Mouse (Mus musculus): ENCODE measurements at regions not wholly inside any gene's neighbourhood (a gene's known extent, or its start where the extent isn't known, plus 50 kb on each side); places are given as distances from the start of the nearest gene placed in this dataset.

DNA sequence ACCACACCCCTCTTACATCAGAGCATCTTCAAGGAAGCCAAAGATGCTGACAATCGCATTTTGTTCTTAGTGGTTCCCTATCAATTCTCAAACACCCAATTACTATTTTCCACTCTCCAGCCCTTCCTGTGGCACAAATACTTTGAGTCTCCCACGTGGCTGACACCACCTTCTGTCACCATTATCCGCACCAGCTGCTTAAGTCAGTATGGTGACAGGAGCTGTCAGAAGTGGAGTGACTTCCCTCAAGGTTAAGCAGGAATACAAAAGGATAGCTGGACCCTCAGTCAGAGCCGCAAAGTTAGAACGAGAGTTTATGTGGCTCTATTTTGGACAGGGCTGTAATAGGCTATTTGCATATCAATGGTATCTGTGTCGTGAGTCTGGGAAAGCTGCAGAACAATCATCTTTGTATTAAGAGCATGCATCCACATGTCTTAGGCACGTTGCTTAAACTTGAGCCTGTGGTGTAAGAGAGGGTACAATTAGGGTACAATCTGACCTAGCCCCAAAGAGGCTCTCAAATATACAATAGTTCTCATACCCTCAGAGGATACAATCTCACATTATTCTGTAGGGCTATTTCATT lies 155.5 kb upstream of the Slco3a1 start:
- Histone ChIP-seq H3K9ac (no peak overlapping the region), H3K36me3 (no peaks in the 10 kb centered on the region)
- WGBS, result 71% methylated on average over 7 of the region's 7 CpGs

GRCm38 (mm10) chr7:74709006-74709405 lies 154.4 kb upstream of the Slco3a1 start:
- 41% methylated on average over 5 of the region's 5 CpGs for WGBS
- no peak for ATAC-seq
- no peaks in the 10 kb centered on the region for H3K9me3 ChIP-seq
- H3K27ac ChIP-seq, result no peak overlapping the region
- no peak overlapping the region for H3K4me3 ChIP-seq (replicated peaks)
- H3K27me3 ChIP-seq (replicated peaks), result no peaks in the 10 kb centered on the region
- H3K4me2 ChIP-seq (replicated peaks), result no peak overlapping the region
- H3K4me1 ChIP-seq (replicated peaks), result no peaks in the 10 kb centered on the region
- H3K36me3 ChIP-seq, result no peaks in the 10 kb centered on the region
- no peak overlapping the region for H3K9ac ChIP-seq

More for the DNA sequence above, 155.5 kb upstream of the Slco3a1 start:
- no peaks in the 10 kb centered on the region for H3K4me1 ChIP-seq (replicated peaks)
- H3K27me3 ChIP-seq (replicated peaks), result no peaks in the 10 kb centered on the region
- no peak for ATAC-seq
- H3K27ac ChIP-seq, result no peak overlapping the region
- no peaks in the 10 kb centered on the region for H3K9me3 ChIP-seq
- H3K4me3 ChIP-seq (replicated peaks), result no peak overlapping the region
- H3K4me2 ChIP-seq (replicated peaks), result no peak overlapping the region

- H3K27ac ChIP-seq, result no peak overlapping the region
- no peaks in the 10 kb centered on the region for H3K4me1 ChIP-seq (replicated peaks)
- no peaks in the 10 kb centered on the region for H3K27me3 ChIP-seq (replicated peaks)
- no peak overlapping the region for H3K4me2 ChIP-seq (replicated peaks)
- no peaks in the 10 kb centered on the region for H3K9me3 ChIP-seq
- H3K9ac ChIP-seq, result no peak overlapping the region
- H3K4me3 ChIP-seq (replicated peaks), result no peak overlapping the region
- no peak for ATAC-seq
- no peaks in the 10 kb centered on the region for H3K36me3 ChIP-seq
- WGBS, result 75% methylated on average over 4 of the region's 4 CpGs
Measured at GRCm38 (mm10) chr7:74703533-74703932, 149.0 kb upstream of the Slco3a1 start.

- H3K9me3 ChIP-seq, result no peaks in the 10 kb centered on the region
- no peaks in the 10 kb centered on the region for H3K4me1 ChIP-seq (replicated peaks)
- no peak for ATAC-seq
- no peaks in the 10 kb centered on the region for H3K27me3 ChIP-seq (replicated peaks)
- H3K9ac ChIP-seq, result no peak overlapping the region
- no peak overlapping the region for H3K4me2 ChIP-seq (replicated peaks)
- no peak overlapping the region for H3K4me3 ChIP-seq (replicated peaks)
- no peak overlapping the region for H3K27ac ChIP-seq
- WGBS, result 79% methylated on average over 3 of the region's 3 CpGs
- H3K36me3 ChIP-seq, result no peaks in the 10 kb centered on the region
Measured at GRCm38 (mm10) chr7:74697794-74698354, 143.3 kb upstream of the Slco3a1 start.

- H3K4me1 ChIP-seq (replicated peaks), result no peaks in the 10 kb centered on the region
- H3K9ac ChIP-seq, result no peak overlapping the region
- no peaks in the 10 kb centered on the region for H3K27me3 ChIP-seq (replicated peaks)
- no peak overlapping the region for H3K27ac ChIP-seq
- no peak overlapping the region for H3K4me2 ChIP-seq (replicated peaks)
- no peaks in the 10 kb centered on the region for H3K9me3 ChIP-seq
- WGBS, result 91% methylated on average over 4 of the region's 4 CpGs
- no peaks in the 10 kb centered on the region for H3K36me3 ChIP-seq
- H3K4me3 ChIP-seq (replicated peaks), result no peak overlapping the region
- no peak for ATAC-seq
Measured at GRCm38 (mm10) chr7:74696286-74696685, 141.7 kb upstream of the Slco3a1 start.

DNA sequence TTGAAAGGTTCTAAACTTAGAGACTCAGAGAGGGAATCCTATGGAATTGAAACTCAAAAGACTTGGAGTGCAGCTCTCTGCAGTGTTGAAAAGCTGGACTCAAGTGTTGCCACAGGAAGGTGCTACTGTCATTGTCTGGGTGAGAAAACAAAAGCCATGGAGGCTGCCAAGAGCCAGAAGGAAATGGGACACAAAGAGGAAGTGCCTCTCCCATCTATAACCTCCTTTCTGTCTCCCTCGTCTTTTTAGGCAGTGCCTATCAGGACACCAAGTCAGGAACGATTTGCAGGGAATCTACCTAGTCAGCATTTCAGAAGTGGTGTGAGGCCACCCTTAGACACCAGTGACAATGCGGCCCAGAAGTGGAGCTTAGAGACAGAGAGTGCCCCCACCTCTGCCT lies 138.5 kb upstream of the Slco3a1 start:
- 63% methylated on average over 3 of the region's 3 CpGs for WGBS
- no peak overlapping the region for H3K4me2 ChIP-seq (replicated peaks)
- no peaks in the 10 kb centered on the region for H3K36me3 ChIP-seq
- no peaks in the 10 kb centered on the region for H3K9me3 ChIP-seq
- H3K4me1 ChIP-seq (replicated peaks), result no peaks in the 10 kb centered on the region
- H3K9ac ChIP-seq, result no peak overlapping the region
- no peak for ATAC-seq
- H3K4me3 ChIP-seq (replicated peaks), result no peak overlapping the region
- no peaks in the 10 kb centered on the region for H3K27me3 ChIP-seq (replicated peaks)
- no peak overlapping the region for H3K27ac ChIP-seq

DNA sequence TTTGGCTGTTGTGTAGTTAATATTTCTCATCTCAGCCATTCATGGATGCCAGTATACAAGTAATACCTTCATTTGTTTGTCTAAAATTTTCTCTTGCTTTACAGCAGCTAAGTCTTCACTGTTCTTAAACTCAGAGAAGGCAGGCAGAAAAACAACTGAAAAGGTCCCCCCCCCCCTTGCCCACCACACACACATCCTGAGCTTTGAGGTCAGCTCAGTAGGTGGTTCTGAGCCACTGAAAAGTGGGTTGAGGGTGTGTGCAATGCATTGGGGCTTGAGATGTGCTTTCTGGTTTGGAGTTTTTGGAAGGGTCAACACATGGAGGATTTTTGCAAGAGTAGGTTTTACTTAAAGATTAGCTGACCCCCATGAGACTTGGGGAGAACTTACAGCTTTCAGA lies 136.1 kb upstream of the Slco3a1 start:
- no peaks in the 10 kb centered on the region for H3K9me3 ChIP-seq
- H3K9ac ChIP-seq, result no peak overlapping the region
- no peak overlapping the region for H3K27ac ChIP-seq
- no peak for ATAC-seq
- no peaks in the 10 kb centered on the region for H3K27me3 ChIP-seq (replicated peaks)
- no peak overlapping the region for H3K4me3 ChIP-seq (replicated peaks)
- H3K4me2 ChIP-seq (replicated peaks), result no peak overlapping the region
- H3K36me3 ChIP-seq, result no peaks in the 10 kb centered on the region
- no peaks in the 10 kb centered on the region for H3K4me1 ChIP-seq (replicated peaks)

DNA sequence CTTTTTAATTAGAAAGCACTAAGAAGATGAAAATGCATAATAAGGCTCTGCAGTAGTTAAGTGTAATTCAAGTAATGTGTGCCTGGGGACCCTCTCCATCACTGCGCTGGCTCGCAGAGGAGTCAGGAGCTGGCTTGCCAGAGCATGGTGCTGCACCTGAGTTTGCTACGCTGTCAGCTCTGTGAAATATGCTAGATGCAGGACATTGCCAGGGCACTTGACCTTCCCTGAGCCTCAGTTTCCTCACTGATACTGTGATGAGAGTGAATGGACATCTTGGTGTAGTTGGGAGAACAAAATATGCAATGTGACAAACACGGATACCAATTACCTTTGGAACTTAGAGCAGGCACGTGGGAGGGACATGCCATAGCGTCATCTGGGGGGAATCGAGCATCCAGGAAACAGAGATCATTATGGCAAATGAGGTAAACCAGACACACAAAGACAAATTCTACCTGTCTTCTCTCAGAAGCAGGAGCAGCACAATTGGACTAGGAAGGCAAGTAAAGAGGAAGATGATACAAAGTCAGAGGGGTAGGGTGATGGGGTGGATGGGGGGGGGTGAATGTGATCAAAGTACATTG lies 133.6 kb upstream of the Slco3a1 start:
- H3K27ac ChIP-seq, result no peak overlapping the region
- no peaks in the 10 kb centered on the region for H3K36me3 ChIP-seq
- no peaks in the 10 kb centered on the region for H3K27me3 ChIP-seq (replicated peaks)
- no peak overlapping the region for H3K4me3 ChIP-seq (replicated peaks)
- H3K9me3 ChIP-seq, result no peaks in the 10 kb centered on the region
- H3K4me1 ChIP-seq (replicated peaks), result no peaks in the 10 kb centered on the region
- no peak overlapping the region for H3K9ac ChIP-seq
- no peak for ATAC-seq
- H3K4me2 ChIP-seq (replicated peaks), result no peak overlapping the region
- 51% methylated on average over 7 of the region's 7 CpGs for WGBS

- H3K36me3 ChIP-seq, result no peaks in the 10 kb centered on the region
- H3K4me2 ChIP-seq (replicated peaks), result no peak overlapping the region
- H3K27ac ChIP-seq, result no peak overlapping the region
- H3K27me3 ChIP-seq (replicated peaks), result no peaks in the 10 kb centered on the region
- ATAC-seq, result no peak
- no peaks in the 10 kb centered on the region for H3K9me3 ChIP-seq
- H3K9ac ChIP-seq, result no peak overlapping the region
- H3K4me3 ChIP-seq (replicated peaks), result no peak overlapping the region
- no peaks in the 10 kb centered on the region for H3K4me1 ChIP-seq (replicated peaks)
- 59% methylated on average over 13 of the region's 13 CpGs for WGBS
Measured at GRCm38 (mm10) chr7:74687303-74688115, 132.9 kb upstream of the Slco3a1 start.

- no peaks in the 10 kb centered on the region for H3K4me1 ChIP-seq (replicated peaks)
- no peak overlapping the region for H3K4me3 ChIP-seq (replicated peaks)
- H3K36me3 ChIP-seq, result no peaks in the 10 kb centered on the region
- WGBS, result 44% methylated on average over 2 of the region's 2 CpGs
- no peak overlapping the region for H3K27ac ChIP-seq
- ATAC-seq, result no peak
- no peaks in the 10 kb centered on the region for H3K27me3 ChIP-seq (replicated peaks)
- H3K9me3 ChIP-seq, result no peaks in the 10 kb centered on the region
- no peak overlapping the region for H3K9ac ChIP-seq
- no peak overlapping the region for H3K4me2 ChIP-seq (replicated peaks)
Measured at GRCm38 (mm10) chr7:74683979-74684378, 129.4 kb upstream of the Slco3a1 start.

DNA sequence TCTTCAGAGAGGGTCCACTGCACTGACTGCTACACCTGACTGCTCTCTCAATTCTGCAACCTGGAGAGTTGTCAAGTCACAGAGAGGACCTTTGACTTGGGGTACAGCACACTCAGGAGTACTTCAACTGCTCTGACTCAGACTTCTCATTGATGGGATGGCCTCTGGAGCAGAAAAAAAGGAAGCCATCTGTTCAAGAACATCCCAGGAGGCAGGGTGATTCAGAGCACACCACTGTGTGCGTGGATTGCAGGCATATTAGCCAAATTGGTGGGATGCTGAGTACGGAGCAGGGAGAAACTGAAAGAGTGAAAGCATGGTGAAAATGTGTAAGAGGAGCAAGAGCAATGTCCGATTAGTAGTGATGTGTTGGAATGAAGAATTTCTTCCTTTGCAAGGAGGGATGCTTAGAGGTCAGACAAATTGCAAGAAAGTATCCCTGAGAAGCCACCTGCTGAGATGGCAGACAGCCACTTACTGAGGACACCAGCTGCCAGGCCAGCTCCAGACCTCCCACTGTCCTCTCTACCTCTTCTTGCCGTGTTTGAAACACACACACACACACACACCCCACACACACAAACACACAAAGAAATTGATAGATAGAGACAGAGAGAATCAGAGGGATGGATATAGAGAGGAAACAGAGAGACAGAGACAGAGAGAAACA lies 119.2 kb upstream of the Slco3a1 start:
- no peak for ATAC-seq
- WGBS, result 85% methylated on average over 4 of the region's 4 CpGs
- Histone ChIP-seq H3K4me3 (replicated peaks) (no peak overlapping the region), H3K36me3 (no peaks in the 10 kb centered on the region), H3K27me3 (replicated peaks) (no peaks in the 10 kb centered on the region), H3K27ac (no peak overlapping the region), H3K4me1 (replicated peaks) (no peaks in the 10 kb centered on the region), H3K9me3 (no peaks in the 10 kb centered on the region), H3K9ac (no peak overlapping the region), H3K4me2 (replicated peaks) (no peak overlapping the region)

- no peak overlapping the region for H3K27ac ChIP-seq
- no peaks in the 10 kb centered on the region for H3K4me1 ChIP-seq (replicated peaks)
- no peaks in the 10 kb centered on the region for H3K27me3 ChIP-seq (replicated peaks)
- H3K4me3 ChIP-seq (replicated peaks), result no peak overlapping the region
- H3K4me2 ChIP-seq (replicated peaks), result no peak overlapping the region
- H3K9me3 ChIP-seq, result no peaks in the 10 kb centered on the region
- no peak overlapping the region for H3K9ac ChIP-seq
- ATAC-seq, result no peak
- H3K36me3 ChIP-seq, result no peaks in the 10 kb centered on the region
Measured at GRCm38 (mm10) chr7:74669110-74669509, 114.5 kb upstream of the Slco3a1 start.
